Mouse (Mus musculus): ENCODE measurements around the gene Gripap1. TPM values are rescaled to one million over a fixed set of nuclear protein-coding genes. Genes with fewer than 3 reads are reported as not detected.
A peak's percentile ranks its signal among the peaks of the same experiment; 100 is the strongest.

Gene Gripap1
- total RNA-seq (2017): 48.4 TPM in 2 replicates

GRCm38 (mm10) chrX:7789542-7790136, at the start of gene Gripap1:
Gene Gripap1, plus strand, starts transcription at chrX:7789765.
- ATAC-seq (replicated peaks in 1 of 2; ENCODE audit: insufficient read depth in 1 of 2, low FRiP score in 2 of 2, low TSS enrichment in 1 of 2, low read depth in 1 of 2, poor library complexity in 2 of 2, severe bottlenecking in 2 of 2): peak; percentile 85 to 96

GRCm38 (mm10) chrX:7740082-7740819, 49.3 kb upstream of the Gripap1 start:
- no peak for ATAC-seq (replicated peaks in 1 of 2; ENCODE audit: insufficient read depth in 1 of 2, low FRiP score in 2 of 2, low TSS enrichment in 1 of 2, low read depth in 1 of 2, poor library complexity in 2 of 2, severe bottlenecking in 2 of 2)

- ATAC-seq (replicated peaks in 1 of 2; ENCODE audit: insufficient read depth in 1 of 2, low FRiP score in 2 of 2, low TSS enrichment in 1 of 2, low read depth in 1 of 2, poor library complexity in 2 of 2, severe bottlenecking in 2 of 2): no peak
These were observed 48.5 kb upstream of the Gripap1 start for GRCm38 (mm10) chrX:7741103-7741502.

- ATAC-seq (replicated peaks in 1 of 2; ENCODE audit: insufficient read depth in 1 of 2, low FRiP score in 2 of 2, low TSS enrichment in 1 of 2, low read depth in 1 of 2, poor library complexity in 2 of 2, severe bottlenecking in 2 of 2): no peak
These were observed 46.1 kb upstream of the Gripap1 start for GRCm38 (mm10) chrX:7743470-7743869.

GRCm38 (mm10) chrX:7744940-7745339, 44.6 kb upstream of the Gripap1 start:
- no peak for ATAC-seq (replicated peaks in 1 of 2; ENCODE audit: insufficient read depth in 1 of 2, low FRiP score in 2 of 2, low TSS enrichment in 1 of 2, low read depth in 1 of 2, poor library complexity in 2 of 2, severe bottlenecking in 2 of 2)

GRCm38 (mm10) chrX:7745429-7745828, 44.1 kb upstream of the Gripap1 start:
- no peak for ATAC-seq (replicated peaks in 1 of 2; ENCODE audit: insufficient read depth in 1 of 2, low FRiP score in 2 of 2, low TSS enrichment in 1 of 2, low read depth in 1 of 2, poor library complexity in 2 of 2, severe bottlenecking in 2 of 2)

- ATAC-seq (replicated peaks in 1 of 2; ENCODE audit: insufficient read depth in 1 of 2, low FRiP score in 2 of 2, low TSS enrichment in 1 of 2, low read depth in 1 of 2, poor library complexity in 2 of 2, severe bottlenecking in 2 of 2): no peak; a peak in 1 of 4 replicates
These were observed 39.0 kb upstream of the Gripap1 start, which contains the start of gene Ccdc120 for GRCm38 (mm10) chrX:7750432-7751116. Gene Ccdc120, minus strand, starts transcription at chrX:7750905.

- ATAC-seq (replicated peaks in 1 of 2; ENCODE audit: insufficient read depth in 1 of 2, low FRiP score in 2 of 2, low TSS enrichment in 1 of 2, low read depth in 1 of 2, poor library complexity in 2 of 2, severe bottlenecking in 2 of 2): peak; percentile 59 to 76; a peak in 3 of 4 replicates
These were observed 35.9 kb upstream of the Gripap1 start for GRCm38 (mm10) chrX:7753627-7754026.

GRCm38 (mm10) chrX:7762137-7762920, 27.2 kb upstream of the Gripap1 start, which contains the start of gene Tfe3:
Gene Tfe3, plus strand, starts transcription at chrX:7762560.
- ATAC-seq (replicated peaks in 1 of 2; ENCODE audit: insufficient read depth in 1 of 2, low FRiP score in 2 of 2, low TSS enrichment in 1 of 2, low read depth in 1 of 2, poor library complexity in 2 of 2, severe bottlenecking in 2 of 2): peak; percentile 95

GRCm38 (mm10) chrX:7762921-7763197, 26.7 kb upstream of the Gripap1 start:
- ATAC-seq (replicated peaks in 1 of 2; ENCODE audit: insufficient read depth in 1 of 2, low FRiP score in 2 of 2, low TSS enrichment in 1 of 2, low read depth in 1 of 2, poor library complexity in 2 of 2, severe bottlenecking in 2 of 2): no peak

GRCm38 (mm10) chrX:7763631-7764393, 25.8 kb upstream of the Gripap1 start:
- peak; percentile 2 to 29; a peak in 1 of 4 replicates for ATAC-seq (replicated peaks in 1 of 2; ENCODE audit: insufficient read depth in 1 of 2, low FRiP score in 2 of 2, low TSS enrichment in 1 of 2, low read depth in 1 of 2, poor library complexity in 2 of 2, severe bottlenecking in 2 of 2)

GRCm38 (mm10) chrX:7764657-7765280, 24.8 kb upstream of the Gripap1 start:
- no peak for ATAC-seq (replicated peaks in 1 of 2; ENCODE audit: insufficient read depth in 1 of 2, low FRiP score in 2 of 2, low TSS enrichment in 1 of 2, low read depth in 1 of 2, poor library complexity in 2 of 2, severe bottlenecking in 2 of 2)

- ATAC-seq (replicated peaks in 1 of 2; ENCODE audit: insufficient read depth in 1 of 2, low FRiP score in 2 of 2, low TSS enrichment in 1 of 2, low read depth in 1 of 2, poor library complexity in 2 of 2, severe bottlenecking in 2 of 2): no peak
These were observed 24.3 kb upstream of the Gripap1 start for GRCm38 (mm10) chrX:7765281-7765670.

- ATAC-seq (replicated peaks in 1 of 2; ENCODE audit: insufficient read depth in 1 of 2, low FRiP score in 2 of 2, low TSS enrichment in 1 of 2, low read depth in 1 of 2, poor library complexity in 2 of 2, severe bottlenecking in 2 of 2): peak; percentile 35 to 40; a peak in 3 of 4 replicates
These were observed 23.8 kb upstream of the Gripap1 start for GRCm38 (mm10) chrX:7765764-7766163.

- no peak for ATAC-seq (replicated peaks in 1 of 2; ENCODE audit: insufficient read depth in 1 of 2, low FRiP score in 2 of 2, low TSS enrichment in 1 of 2, low read depth in 1 of 2, poor library complexity in 2 of 2, severe bottlenecking in 2 of 2)
These were observed 20.1 kb upstream of the Gripap1 start for GRCm38 (mm10) chrX:7769302-7770017.

GRCm38 (mm10) chrX:7772766-7773165, 16.8 kb upstream of the Gripap1 start:
- no peak for ATAC-seq (replicated peaks in 1 of 2; ENCODE audit: insufficient read depth in 1 of 2, low FRiP score in 2 of 2, low TSS enrichment in 1 of 2, low read depth in 1 of 2, poor library complexity in 2 of 2, severe bottlenecking in 2 of 2)
